Mouse (Mus musculus) olfactory bulb, adult 2 months (tissue): Measurements from ENCODE around the gene Gm26566.

ENCODE experiments used
- CTCF ChIP-seq: fragments of 200-500 bp; IDR thresholded peaks from 2 replicates; pipeline ENCODE4 v1.5.1; 2012; ENCODE audit warnings: low read depth, mild to moderate bottlenecking, low read length, moderate library complexity; ENCODE audit not compliant: insufficient read depth
- POLR2A ChIP-seq: fragments of 200-500 bp; IDR thresholded peaks from 2 replicates; pipeline ENCODE4 v1.6.1; 2012; ENCODE audit warnings: mild to moderate bottlenecking, low read depth, low read length, moderate library complexity; ENCODE audit not compliant: insufficient read depth

DNA sequence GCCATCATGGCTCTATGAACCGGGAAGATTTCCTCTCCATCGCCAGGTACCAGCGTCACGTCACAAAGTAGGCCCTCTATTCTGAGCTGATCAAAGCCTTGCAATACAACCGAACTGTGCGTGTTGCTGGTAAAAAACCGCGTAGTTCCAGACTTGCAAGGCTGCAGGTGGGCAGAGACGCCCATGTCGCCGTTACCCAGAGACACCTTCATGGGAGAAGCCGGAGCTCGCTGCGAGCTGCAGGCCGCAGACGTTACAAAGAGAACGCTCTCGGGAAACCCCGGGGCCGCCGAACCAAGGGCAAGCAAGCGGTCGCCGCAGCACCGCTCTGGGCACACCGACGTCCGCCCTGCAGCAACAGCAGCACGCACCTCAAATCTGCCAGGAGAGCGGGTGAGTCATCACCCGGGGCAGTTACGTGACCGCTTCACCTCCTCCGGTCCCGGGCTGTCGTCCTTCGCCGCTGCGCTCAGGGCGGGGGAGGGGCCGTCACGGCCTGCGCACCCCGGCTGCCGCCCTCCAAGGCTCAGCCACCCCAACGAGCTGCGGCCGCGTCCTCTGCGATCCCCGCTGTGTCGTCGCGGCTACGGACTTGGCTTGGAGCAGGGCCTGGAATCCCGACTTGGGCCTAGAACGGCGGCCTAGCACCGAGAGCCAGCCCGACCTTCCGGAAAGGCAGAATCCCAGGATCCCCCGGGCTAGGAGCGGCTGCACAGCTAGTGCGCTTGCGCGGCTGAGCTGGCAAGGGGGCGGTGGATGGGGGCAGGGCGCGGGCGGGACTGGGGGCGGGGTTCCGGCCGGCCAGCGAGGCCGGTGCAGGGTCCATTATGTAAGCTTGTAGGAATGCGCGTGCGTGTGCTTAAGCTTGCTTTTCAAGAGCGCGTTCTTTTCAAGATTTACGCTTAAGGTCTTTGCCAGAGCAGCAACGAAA, at the start of gene Gm26566, which contains the start of gene Klhl9:
- TF ChIP-seq CTCF (no peak), POLR2A (peak; percentile 93)
